Mouse (Mus musculus) urinary bladder, postnatal 10 days (tissue): ENCODE data around the gene Mex3a.

Source experiments
- DNase-seq: peaks from one replicate; pipeline ENCODE4 v3.0.0; 2022; ENCODE audit warnings: low spot score

Mex3a gene

GRCm38 (mm10) chr3:88505765-88506164 lies 26.4 kb upstream of the Mex3a start:
- DNase-seq, result no peak

GRCm38 (mm10) chr3:88509250-88509649 lies 22.9 kb upstream of the Mex3a start:
- no peak for DNase-seq

DNA sequence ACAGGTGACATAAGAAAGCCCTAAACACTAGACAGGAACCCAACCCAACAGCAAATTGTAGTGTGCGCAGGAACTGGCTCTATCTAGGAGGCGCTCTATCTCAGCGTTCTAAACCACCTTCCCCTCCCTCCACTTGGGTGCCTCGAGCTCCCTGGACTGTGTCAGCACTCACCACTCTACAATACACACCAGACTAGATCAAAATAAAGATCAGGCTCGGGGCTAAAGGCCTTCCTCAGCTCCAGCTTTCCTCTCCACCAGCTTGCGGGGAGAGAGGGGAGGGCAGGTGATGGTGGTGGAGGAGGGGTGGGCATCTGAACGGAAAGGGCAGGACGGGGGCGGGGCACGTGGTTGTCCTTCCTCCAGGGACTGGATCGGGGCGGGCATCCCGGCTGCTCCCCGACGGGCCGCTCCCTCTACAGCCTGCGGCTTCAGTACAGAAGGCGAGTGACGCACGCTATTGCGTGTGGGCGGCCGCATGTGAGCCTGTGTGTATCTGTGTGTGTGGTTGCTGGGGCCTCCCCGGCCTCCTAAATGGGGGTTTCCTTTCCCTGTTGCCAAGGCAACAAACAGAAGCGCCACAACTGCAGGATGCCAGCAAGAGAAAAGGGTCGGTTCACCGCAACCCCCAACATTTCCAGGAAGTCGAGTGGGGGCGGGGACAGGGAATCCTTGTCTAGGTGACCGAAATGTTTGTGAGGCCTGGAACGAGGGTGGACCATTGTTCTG lies 22.3 kb upstream of the Mex3a start, which contains the start of gene Lmna:
TSS of gene Lmna (minus strand) at position 265 of the 729 bp plus-strand sequence.
- peak; percentile 86 for DNase-seq

DNA sequence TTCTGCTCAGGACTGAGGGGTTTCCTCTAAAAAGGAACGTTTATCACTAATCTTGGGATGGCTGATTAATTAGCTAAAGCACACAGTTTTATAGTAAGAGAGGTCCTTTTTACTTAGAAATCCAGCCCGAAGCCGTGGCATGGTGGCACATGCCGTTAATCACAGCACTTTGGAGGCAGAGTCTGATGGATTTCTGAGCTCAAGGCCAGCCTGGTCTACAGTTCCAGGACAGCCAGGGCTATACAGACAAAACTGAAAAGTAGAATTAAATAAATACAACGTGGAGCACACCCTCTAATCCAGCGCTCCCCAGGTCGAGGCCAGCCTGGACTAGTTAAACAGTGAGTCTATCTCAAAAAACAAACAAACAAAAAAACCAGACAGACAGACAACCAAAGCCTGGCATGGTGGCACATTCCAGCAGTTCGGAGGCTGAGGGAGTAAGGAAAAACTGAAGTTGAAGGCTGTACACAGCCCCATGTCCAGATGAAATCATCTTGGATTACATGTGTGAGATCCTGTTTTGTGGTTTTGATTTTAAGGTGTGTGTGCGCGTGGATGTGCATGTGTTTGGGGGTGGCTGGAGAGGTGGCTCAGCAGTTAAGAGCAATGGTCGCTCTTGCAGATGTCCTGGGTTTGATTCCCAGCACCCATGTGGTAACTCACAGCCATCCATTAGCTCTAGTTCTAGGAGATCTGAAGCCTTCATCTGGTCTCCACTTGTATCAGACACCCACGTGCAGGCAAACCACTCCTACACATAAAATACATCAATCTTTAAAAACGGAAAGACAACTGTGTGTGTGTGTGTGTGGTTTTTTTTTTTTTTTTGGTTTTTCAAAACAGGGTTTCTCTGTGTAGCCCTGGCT lies 21.5 kb upstream of the Mex3a start:
- no peak for DNase-seq

DNA sequence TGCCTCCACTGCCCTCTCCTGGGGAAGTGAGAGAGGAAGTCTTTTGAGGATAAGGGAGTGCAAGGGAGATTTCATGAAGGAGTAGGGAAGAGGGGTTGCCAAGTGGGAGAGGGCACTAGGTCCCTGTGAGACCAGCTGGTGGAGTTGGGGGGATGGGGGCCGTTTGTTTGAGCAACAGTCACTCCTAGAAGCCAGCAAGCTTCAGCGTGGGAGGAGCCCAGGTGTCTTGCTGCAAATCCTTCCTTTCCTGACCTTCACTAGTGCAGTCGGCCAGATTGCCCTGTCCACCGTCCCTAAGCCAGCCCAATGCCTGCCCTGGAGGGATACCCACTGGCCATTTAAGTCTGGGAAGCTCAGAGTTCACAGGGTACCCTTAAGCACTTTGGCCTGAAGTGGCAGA lies 20.6 kb upstream of the Mex3a start:
- no peak for DNase-seq

DNA sequence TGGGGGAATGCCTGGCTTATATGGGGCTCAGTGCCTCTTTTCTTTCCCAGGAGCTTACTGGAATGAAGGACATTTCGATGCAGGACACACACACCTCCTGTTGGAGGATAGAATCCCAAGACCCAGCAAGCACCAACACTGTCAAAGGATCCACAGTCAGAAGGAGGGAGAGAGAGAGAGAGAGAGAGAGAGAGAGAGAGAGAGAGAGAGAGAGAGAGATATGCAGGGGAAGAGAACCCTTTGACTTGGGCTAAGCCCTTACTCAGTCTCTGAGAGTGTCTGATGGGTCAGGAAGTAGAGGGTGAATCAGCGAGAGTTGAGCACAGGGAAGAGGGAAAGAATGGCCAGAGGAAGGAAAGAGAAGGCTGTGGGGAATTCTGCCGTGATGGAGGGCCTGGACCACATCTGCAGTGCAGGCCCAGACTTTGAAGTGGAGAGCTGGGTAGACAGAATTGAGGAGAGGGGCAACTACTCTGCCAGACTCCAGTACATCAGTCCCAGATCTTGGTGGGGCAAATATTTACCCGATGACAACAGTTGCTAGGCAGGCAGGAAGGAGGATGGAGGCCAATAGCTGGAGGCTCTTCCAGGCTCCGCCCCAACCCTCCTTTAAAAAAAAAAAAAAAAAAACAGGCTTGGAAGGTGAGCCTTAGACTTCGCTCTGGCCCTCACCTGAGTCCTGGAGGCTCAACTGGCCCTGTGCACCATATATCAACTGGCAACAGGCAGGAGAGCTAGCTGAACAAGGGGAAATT lies 19.9 kb upstream of the Mex3a start:
- DNase-seq, result no peak

- DNase-seq, result no peak
Observed at GRCm38 (mm10) chr3:88512896-88513545, 19.2 kb upstream of the Mex3a start.

GRCm38 (mm10) chr3:88513546-88514115 lies 18.6 kb upstream of the Mex3a start:
- DNase-seq, result no peak

- no peak for DNase-seq
Observed at GRCm38 (mm10) chr3:88514231-88515094, 17.7 kb upstream of the Mex3a start.

- no peak for DNase-seq
Observed at GRCm38 (mm10) chr3:88515095-88515386, 17.2 kb upstream of the Mex3a start.

DNA sequence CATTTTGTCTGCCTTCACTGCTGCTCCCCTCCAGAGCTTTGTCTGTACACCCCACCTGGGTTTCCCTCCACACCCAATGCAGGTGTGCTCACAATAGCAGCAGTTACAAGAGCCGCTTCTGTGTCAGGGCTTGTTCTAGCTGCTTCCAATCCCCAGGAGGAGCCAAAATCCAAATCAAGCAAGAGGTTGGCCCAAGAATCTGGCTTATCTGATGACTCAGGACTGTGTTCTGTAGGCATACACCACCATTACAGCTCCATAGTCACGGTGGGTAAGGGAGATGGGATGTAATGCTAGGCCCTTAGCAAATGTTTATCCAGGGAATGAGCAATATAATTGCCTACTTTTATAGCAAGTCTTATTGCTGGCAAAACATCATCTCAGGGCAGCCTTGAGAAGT lies 15.8 kb upstream of the Mex3a start:
- no peak for DNase-seq

DNA sequence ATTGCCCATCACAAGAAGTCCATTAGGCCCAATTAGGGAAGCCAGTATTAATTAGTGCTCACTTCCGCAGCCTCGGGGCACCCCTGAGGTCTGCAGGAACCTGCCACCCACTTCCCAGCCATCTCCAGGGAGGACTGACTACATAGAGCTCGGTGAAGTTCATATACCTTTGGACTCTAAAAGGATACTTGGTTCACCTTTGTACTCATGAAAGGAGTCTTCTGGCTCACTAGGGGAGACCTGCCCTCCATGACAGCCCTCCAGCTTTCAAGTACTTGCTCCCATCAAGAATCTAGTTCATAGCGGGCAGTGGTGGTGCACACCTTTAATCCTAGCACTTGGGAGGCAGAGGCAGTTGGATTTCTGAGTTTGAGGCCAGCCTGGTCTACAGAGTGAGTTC lies 13.8 kb upstream of the Mex3a start:
- no peak for DNase-seq

- DNase-seq, result no peak
Observed at GRCm38 (mm10) chr3:88520078-88520477, 12.1 kb upstream of the Mex3a start.

- no peak for DNase-seq
Observed at GRCm38 (mm10) chr3:88521156-88521555, 11.0 kb upstream of the Mex3a start.

DNA sequence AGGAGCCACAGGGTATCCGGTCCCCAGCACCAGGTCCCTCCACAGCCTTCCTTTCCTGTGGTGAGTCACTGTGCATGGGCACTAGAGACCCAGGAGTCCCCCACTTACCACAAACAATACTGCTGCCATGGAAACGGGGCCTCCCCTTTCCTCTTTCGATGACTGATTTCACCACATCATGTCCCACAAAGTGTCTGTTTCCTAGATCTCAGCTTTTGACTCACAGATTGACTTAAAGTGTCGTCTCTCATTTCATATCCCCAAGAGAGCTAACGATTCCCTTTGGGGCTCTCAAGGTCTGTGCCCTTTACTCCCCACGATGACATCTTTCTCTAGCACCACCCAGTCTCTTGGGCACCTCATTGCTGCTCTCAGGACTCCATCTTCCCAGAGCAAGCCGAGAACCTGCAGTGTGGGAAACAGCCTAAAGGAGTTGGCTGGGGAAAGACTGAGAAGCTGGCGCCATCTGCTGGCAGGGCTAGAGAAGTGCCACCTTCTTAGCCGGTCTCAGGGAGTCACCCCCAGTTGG lies 10.3 kb upstream of the Mex3a start:
- DNase-seq, result no peak

- no peak for DNase-seq
Observed at GRCm38 (mm10) chr3:88523027-88523426, 9.2 kb upstream of the Mex3a start.

DNA sequence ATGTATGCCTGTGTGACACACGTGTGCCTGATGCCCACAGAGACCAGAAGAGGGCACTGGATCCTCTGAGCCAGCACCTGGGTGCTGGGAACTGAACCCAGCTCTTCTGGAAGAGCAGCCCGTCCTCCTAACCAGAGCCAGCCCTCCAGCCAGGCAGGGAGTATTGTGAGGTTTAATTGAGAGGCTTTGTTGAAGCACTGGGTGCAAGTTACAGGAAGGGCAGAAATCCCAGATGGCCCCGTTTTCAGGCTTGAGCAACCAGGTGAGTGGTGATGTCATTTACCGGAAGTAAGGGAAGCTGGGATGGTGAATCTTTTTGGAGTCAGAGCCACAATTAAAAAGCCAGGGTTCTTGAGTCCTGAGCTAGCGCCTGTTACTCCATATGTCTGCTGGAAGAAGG lies 7.2 kb upstream of the Mex3a start:
- DNase-seq, result no peak

DNA sequence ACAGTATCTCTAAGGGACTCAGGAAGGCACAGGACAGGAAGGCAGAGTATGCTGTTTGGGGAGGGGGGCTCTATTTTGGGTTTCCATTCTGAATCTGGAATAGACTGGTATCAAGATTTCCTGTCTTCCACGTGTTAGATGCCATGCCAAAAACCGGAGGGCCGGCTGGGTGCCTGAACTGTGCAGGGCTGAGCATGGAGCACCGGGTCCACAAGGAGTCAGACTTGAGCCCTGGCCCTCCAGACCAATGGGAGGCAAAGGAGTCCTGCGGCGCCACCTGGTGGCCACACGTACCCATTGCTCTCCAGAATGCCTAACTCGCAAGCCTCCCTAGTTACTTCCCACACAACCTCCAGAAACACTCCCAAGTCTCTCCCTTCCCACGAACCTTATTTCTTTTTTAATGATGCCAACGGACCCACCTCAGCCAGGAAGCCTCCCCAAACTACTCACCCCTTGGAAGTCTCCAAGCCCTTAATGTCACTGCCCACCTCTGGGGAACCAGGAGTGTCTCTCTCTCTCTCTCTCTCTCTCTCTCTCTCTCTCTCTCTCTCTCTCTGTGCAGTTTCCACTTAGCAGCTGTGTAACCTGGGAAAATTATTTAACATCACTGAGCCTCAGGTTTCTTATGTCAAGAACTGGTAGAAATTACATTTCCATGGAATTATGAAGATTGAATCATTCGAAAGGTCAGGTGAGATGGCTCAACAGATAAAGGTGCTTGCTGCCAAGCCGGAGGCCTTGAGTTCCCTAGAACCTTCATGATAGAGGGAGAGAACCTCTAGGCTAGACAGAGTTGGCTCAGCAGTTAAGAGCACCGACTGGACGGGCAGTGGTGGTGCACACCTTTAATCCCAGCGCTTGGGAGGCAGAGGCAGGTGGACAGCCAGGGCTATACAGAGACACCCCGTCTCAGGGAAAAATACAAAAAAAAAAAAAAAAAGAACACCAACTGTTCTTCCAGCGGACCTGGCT lies 5.8 kb upstream of the Mex3a start:
- DNase-seq, result peak; percentile 47

DNA sequence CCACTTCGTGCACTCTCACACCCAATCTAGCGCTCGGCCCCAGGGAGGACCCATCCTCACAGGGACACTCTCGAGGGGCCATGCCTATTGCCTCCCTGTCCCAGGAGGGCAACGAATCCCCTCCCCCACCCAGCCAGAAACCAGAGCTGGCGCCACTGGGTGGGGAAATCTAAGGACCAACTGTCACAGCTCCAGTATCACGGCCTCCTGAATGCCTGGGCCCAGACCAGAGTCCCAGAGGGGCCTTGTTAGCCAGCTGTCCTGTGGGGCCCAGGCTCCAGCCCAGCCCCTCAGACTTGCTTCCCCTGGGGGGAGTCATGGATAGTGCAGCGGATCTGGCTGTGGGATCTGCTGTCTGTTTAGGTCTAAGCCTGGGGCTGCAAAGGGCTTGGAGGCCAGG lies 4.6 kb upstream of the Mex3a start:
- no peak for DNase-seq

- no peak for DNase-seq
Observed at GRCm38 (mm10) chr3:88528646-88529045, 3.5 kb upstream of the Mex3a start.
